Mouse (Mus musculus): ENCODE measurements at regions not wholly inside any gene's neighbourhood (a gene's known extent, or its start where the extent isn't known, plus 50 kb on each side); places are given as distances from the start of the nearest gene placed in this dataset.

DNA sequence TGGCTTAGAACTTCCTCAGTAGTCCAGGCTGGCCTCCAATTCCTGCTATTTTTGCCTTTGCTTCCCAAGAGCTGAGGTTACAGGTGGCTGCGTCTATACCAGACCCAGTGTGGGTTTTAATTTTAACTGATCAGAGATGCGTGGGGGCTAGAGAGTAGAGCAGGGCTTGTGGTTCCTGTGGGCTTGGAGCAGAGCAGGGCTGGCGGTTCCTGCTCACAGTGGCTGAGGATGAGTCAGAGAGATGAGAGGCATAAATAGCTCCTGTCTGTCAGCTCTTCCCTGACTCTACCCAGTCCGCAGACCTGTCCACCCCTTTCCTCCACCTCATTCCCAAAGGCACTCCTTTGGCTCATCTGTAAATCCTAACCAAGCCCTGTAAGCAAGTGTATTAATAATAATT lies 304.8 kb downstream of the Abcc12 start:
- TF ChIP-seq CTCF (IDR thresholded peaks at IDR 0.05; ENCODE audit: borderline replicate concordance, insufficient read depth, low read depth, low read length) (no peak), POLR2A (IDR thresholded peaks at IDR 0.05; ENCODE audit: borderline replicate concordance, insufficient read depth, low read length) (no peak)

All from cerebellum, adult 2 months (tissue).